Mouse (Mus musculus): ENCODE results near the gene Tas2r106.

GRCm38 (mm10) chr6:131660049-131660448, 18.6 kb downstream of the Tas2r106 start, which contains the start of gene Tas2r107:
- TF ChIP-seq CTCF (IDR thresholded peaks at IDR 0.05; ENCODE audit: low read depth, low read length) (no peak), GATA1 (IDR thresholded peaks at IDR 0.05; ENCODE audit: borderline replicate concordance, low read length) (no peak), TAL1 (conservative IDR thresholded peaks at IDR 0.05; ENCODE audit: low read depth, low read length) (no peak), POLR2AphosphoS5 (IDR thresholded peaks at IDR 0.05; ENCODE audit: insufficient replicate concordance, low read depth, low read length) (no peak), GATA2 (IDR thresholded peaks at IDR 0.05; ENCODE audit: borderline replicate concordance, low read depth, low read length) (no peak)

Data from G1E (cell line).